Mouse (Mus musculus) heart, postnatal 25 days (tissue): ENCODE results near the gene Nxph3. TPM values are rescaled to one million over a fixed set of nuclear protein-coding genes. Genes with fewer than 3 reads are reported as not detected.
"Not testable (repeated sequence)": the region's sequence is repeated elsewhere in the genome, so short reads cannot be mapped to it uniquely, and the experiment has no call there.

Experiments
- DNase-seq: peaks from one replicate; pipeline ENCODE4 v3.0.0; 2022; ENCODE audit warnings: low spot score
- intact Hi-C: fragments of 180-260 bp; cut with DNase I; formaldehyde crosslinking; loops from one replicate; pipeline ENCODE4 v1.15.1; 2025
- total RNA-seq, 2 experiments: library from RNA; stranded (reverse); gene quantifications; 2 replicates each; pipeline ENCODE4 v1.2.3; 2021

The Nxph3 gene
- total RNA-seq, 2 experiments from 2014 or later: 0.62 to 0.64 TPM

DNA sequence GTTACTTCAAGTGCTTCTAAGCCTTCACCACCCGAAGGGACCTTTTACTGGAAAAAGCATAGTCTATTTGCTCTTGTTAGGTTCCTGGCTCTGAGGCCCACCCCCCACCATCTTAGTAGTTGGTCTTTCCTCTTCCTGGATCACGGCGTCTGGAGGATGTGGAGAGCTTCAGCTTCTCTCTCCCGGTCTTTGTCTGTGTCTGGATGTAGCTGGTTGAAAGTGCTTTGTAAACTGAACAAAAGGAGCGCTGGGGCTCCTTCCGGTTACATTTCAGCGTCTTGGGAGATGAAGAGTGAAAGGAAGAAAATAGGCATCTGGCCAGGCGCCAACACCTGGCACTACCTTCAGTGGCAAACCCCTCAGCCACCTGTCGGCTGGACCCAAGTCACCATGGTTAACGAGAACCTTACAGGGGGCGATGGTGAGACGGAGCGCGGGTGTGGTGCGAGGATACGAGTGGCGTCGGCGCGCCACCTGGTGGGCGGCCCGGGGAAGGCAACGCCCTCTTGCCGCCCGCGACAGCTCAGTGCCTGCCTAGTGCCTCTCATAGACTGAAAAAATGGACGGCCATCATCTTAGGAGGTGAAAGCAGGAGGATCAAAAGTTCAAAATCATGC lies 6.2 kb upstream of the Nxph3 start:
- intact Hi-C loops: loop anchor here (1.0 to 2.0 kb wide), 5 partner anchors 122 to 404 kb away; no protein-coding TSS in a partner anchor
- peak; percentile 71 for DNase-seq

DNA sequence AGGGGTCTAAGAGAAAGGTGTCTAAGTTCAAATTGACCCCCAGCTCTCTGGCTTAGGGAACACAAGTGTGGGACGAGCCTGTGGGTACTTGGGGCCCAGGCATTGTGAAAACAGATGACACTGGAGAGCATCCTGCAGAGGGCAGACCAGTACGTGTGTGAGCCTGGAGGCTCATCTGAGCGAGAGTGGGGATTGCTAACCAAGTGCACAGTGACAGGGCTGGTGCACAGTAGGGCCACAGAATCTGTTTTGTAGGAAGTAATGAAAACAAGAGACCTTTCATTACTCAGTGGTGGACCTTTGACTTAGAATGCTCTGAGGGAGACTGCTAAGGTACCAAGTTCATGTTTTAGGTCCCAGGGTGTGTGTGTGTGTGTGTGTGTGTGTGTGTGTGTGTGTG lies 5.6 kb upstream of the Nxph3 start:
- DNase-seq: no peak
- intact Hi-C loops: loop anchor here (1.0 to 2.0 kb wide), 5 partner anchors 122 to 403 kb away; no protein-coding TSS in a partner anchor

DNA sequence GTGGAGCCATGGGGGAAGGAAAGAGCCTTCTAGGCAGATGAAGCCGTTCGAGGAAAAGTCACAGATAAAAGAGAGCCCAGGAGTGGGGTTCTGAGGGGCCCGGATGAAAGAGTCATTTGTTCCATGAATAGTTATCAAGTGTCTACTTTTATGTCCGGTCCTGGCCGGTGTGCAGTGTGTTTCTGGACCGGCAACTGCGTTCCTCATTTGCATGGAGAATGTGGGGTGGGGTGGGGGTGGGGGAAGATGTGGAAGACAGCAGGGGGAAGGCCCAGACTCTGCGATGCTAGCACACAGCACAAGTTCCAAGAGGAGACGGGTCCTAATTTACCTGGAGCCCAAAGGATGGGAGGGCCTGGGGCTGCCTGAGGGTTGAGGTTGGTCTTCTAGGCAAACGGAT lies 4.9 kb upstream of the Nxph3 start:
- DNase-seq: no peak

GRCm38 (mm10) chr11:95517162-95517561 lies 2.8 kb upstream of the Nxph3 start:
- intact Hi-C loops: no loop called here
- no peak for DNase-seq

More for the DNA sequence above, 4.9 kb upstream of the Nxph3 start:
- intact Hi-C loops: no loop called here

DNA sequence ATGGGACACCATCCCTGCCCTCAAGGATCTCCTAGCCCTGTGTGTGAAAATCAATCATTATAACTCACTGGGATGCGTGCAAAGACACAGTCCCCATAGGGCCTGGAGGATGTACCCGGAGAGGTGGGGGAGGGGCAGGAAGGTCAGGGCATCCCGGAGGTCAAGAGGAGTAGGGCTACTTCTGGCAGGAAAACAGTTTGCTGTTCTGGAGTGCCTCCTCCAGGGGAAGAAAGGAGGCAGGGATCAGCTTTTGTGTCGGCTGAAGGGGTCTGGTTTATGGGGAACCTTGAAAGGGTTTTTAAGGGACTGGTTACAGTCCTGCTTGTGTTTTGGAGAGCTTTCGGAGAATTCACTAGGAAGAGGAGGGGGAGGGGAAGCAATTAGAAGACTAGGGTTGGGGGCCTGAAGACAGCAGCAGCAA lies 2.1 kb upstream of the Nxph3 start:
- intact Hi-C loops: no loop called here
- no peak for DNase-seq

- no peak for DNase-seq
- intact Hi-C loops: no loop called here
Measured at GRCm38 (mm10) chr11:95515376-95516323, 1.3 kb upstream of the Nxph3 start.

DNA sequence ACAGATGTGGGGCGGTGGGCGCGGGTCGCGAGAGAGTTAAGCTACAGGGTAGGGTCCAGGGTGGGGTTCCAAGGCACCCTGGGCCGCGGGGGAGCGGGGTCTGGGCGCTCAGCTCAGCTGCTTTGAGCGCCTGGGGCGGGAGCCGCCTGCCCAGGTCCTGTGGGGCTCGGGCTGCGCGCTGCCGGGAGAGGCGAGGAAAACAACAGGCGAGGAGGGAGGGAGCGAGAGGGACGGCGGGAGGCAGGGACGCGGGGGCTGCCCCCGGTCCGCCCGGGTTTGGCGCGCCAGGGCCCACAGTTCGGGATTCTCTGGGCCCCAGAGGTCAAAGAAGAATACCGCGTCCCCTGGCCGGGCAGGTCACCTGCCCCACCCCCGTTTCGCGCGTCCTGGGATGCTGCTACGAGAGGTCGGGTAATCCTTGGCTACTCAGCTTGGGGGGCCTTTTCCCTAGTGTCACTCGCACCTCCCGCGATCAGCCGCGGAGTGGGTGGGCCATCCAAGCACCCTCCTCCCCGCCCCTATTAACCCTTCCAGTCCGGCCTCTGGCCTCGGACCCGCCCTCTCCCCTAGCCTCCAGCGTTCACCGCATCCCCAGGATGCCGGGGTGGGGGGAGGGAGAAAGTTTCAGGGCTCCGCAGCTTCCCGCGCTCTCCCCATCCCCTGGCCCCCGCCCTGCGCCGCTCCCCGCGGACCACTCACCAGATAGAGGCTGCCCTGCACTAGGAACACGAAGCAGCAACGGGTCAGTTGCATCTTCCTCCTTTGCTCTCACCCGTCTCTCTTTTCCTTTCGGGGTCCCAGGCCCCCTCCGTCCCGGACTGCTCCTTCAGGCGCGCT lies 691 bp downstream of the Nxph3 start:
- intact Hi-C loops: no loop called here
- DNase-seq: no peak

GRCm38 (mm10) chr11:95512383-95512782 lies 2.0 kb downstream of the Nxph3 start:
- intact Hi-C loops: no loop called here
- no peak for DNase-seq

GRCm38 (mm10) chr11:95511919-95512318 lies 2.5 kb downstream of the Nxph3 start:
- DNase-seq: no peak
- intact Hi-C loops: no loop called here

- no peak for DNase-seq
- intact Hi-C loops: no loop called here
Measured at GRCm38 (mm10) chr11:95510631-95511030, 3.7 kb downstream of the Nxph3 start.

DNA sequence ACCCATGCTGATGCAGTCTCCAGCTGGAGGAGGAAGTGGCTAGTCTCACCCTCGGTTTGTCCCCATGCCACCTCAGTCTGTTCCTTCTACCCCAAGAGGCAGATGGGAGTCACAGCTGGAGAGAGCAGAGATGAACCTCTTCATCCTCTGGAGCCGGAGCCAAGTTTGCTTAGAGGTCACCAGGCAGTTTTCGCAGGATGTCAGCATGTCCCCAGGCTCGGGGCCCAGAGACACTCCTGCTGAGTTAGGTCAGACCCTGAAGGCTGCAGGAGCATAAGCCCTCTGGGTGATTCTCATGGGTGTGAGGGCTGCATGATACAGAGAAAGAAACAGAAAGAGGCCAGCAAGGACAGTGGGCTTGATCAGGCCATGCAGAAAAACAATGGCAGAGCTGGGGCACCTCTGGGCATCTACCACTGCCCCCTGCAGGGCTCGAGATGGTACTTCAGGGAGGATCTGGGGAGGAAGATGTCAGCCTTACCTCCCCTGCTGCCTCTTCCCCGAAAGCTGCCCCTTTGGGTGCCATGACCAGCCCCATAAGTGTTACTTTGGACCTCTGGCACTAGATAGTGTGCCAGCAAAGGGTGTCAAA lies 5.1 kb downstream of the Nxph3 start:
- intact Hi-C loops: no loop called here
- no peak for DNase-seq

- DNase-seq: no peak
- intact Hi-C loops: no loop called here
Measured at GRCm38 (mm10) chr11:95508211-95508926, 6.0 kb downstream of the Nxph3 start.

DNA sequence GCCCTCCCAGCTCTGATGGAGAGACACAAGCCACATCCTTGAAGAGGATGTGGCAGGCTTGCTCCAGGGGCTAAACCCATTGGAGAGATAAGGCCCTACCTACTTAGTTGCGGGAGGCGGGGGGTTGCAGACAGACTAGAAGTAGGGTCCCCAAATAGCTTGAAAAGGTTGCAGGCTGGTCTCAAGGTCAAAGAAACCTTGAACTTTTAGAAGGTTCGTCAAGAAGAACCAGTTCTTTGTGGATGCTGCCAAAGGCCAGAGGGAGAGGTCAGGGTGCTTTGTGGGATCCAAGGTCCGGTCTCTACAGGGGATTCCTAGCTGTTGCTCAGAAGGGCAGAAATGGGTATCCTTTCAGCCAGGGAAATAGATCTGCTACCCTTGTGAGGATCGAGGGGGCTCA lies 6.6 kb downstream of the Nxph3 start:
- intact Hi-C loops: no loop called here
- no peak for DNase-seq

DNA sequence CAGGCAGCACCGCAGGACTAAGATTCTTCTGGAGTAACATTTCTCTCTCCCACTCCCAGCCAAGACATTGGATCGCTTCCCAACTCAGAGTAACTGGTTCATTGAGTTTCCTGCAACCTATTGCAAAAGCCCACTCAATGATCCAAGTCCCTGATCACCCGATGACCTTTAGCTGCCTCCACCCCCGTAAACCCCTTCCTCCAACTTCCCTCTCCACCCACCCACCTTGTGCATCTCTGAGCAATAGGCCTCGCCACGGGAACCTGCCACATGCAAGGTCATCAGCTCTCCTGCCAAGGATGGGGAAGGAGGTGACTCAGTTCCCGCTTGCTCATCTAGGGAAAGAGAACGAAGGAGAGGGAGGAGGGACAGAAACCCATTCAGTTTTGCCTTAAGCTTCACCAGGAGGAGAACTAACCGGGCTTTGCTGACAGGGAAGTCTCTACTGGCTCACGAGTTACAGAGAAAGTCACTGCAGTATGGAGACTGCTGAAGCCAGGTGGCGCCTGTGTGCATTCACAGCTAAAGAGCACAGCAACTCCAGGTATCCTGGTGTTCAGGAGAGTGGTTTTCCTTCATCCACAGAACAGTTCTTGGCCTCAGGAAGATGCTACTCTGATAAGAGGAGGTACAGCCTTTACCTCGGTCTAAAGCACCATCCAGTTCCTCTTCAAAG lies 7.2 kb downstream of the Nxph3 start:
- intact Hi-C loops: no loop called here
- no peak for DNase-seq

DNA sequence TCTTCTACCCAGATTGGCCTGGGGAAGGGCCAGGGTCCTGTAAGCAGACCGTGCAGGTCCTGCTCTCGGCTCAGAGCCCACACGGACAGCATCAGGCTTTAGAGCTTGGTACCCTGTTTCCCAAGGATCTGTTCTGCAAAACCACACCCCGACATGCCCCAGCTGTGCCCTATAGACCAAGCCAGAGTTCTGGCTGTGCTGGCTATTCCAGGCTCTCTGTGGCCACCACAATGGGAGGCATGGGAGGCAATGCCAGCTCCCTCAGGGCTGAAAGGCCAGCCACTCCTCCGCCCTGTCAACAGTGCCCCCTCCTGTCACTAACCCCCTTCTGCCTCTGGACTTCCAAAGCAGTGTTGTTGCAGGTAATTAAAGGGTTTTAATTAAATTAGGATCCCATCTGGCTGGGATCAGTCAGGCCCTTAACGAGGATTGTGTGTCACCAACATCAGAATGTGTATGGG lies 10.1 kb downstream of the Nxph3 start:
- intact Hi-C loops: no loop called here
- no peak for DNase-seq

DNA sequence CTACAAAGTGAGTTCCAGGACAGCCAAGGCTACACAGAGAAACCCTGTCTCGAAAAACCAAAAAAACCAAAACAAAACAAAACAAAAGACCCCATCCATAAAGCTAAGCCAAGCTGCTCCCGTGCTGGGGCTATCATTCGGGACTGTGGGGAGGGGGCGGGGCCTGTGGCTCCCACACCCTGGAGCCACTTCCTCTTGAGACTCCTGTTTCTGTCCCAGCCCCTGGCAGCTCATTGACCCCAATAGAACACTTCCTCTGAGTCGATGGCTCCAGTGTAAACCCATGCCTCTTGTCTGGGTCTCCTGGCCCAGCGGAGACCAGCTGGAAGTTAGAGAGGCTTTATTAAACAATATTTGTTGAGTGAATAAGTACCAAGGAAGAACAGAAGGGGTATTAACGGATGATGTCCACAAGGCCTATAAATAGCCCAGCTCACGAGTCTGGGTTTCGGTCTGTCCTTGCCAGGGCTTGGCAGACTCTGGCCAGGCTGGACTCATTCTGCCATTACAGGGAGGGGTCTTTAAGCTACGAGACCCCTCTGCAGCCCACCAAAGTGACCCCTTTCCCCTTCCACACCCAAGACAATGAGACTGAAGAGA lies 10.7 kb downstream of the Nxph3 start:
- intact Hi-C loops: no loop called here
- DNase-seq: no peak

DNA sequence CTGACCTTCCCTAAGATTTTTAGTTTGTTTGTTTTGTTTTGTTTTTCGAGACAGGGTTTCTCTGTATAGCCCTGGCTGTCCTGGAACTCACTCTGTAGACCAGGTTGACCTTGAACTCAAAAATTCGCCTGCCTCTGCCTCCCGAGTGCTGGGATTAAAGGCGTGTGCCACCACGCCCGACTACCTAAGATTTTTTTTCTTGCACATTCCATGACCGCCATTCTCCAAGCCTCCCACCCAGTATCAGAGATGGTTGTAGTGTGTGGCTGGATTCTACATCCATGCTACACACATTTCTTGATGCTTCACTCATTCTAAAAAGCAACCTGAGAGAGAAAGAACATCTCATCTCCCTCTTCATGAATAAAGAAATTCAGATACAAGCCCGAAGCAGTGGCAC lies 12.5 kb downstream of the Nxph3 start:
- intact Hi-C loops, DNase-seq: not testable (repeated sequence)

GRCm38 (mm10) chr11:95500836-95501235 lies 13.5 kb downstream of the Nxph3 start:
- intact Hi-C loops: no loop called here

More at GRCm38 (mm10) chr11:95500836-95501235, 13.5 kb downstream of the Nxph3 start:
- no peak for DNase-seq
